Mouse (Mus musculus): ENCODE data around the gene Gm31571. TPM values are rescaled to one million over a fixed set of nuclear protein-coding genes. Genes with fewer than 3 reads are reported as not detected.
"Not testable (repeated sequence)": the region's sequence is repeated elsewhere in the genome, so short reads cannot be mapped to it uniquely, and the experiment has no call there.

Gm31571 gene
- not detected for total RNA-seq (2021)

DNA sequence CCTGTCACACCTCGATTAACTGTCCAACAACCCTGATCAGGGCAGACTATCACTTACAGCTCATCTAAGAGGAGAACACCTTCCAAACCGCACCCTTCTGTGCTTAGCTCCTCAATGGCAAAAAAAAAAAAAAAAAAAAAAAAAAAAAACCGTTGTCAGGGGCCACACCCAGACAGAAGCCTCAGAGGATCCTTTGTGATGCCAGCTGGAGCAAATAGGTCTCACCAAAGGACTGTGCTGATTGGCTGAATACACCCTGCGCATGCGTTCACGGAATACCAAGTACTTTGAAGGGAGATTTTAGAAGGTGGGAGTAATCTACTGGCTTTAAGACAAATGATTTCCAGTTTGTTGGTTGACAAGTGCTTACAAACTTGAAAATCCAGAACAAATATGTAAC is at the start of gene Gm31571:
TSS of gene Gm31571 (minus strand) at position 101 of the 400 bp plus-strand sequence.
- intact Hi-C loops (cut with DNase I); DNase-seq: not testable (repeated sequence)

All from left cerebral cortex, postnatal 4 days (tissue).